Comparison of ENCODE assay signal across 26 mouse cellular contexts in the genomic region with DNA sequence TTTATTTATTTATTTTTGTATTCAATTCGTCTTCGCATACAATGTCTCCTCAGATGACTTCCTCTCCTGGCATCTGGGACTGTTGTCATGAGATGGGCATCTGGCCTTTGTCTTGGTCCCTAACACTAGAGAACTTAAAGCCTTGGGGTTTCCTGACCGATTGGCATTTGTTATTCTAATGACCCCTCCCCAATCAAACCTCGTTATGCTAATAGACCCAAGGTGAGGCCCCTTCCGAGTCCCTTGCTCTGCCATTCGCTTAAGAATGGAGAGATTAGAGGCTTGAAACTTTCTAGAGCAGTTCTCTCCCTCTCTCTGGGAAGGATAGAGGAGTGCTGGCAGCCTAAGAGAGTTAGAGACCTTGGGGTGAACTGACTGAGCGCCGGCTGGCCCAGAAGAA. TPM values are rescaled to one million over a fixed set of nuclear protein-coding genes. Genes with fewer than 3 reads are reported as not detected.
"Had no signal": no experiment of that assay in that cellular context is flagged by ENCODE, and none has a peak within 500 bp of the region (broad histone marks: within the 10 kb centered on the region; RNA-seq: fewer than 3 reads in every experiment).

No protein-coding gene starts in this region.

- H3K27ac ChIP-seq: liver, embryonic 15.5 days; lung, embryonic 15.5 days; macrophage; midbrain, embryonic 10.5 days; midbrain, embryonic 12.5 days; neural tube, embryonic 13.5 days; neural tube, embryonic 15.5 days; stomach, embryonic 15.5 days had no signal

- H3K36me3 ChIP-seq: liver, embryonic 15.5 days; lung, embryonic 15.5 days; midbrain, embryonic 12.5 days; neural tube, embryonic 13.5 days; neural tube, embryonic 15.5 days; stomach, embryonic 15.5 days had no signal

- DNase-seq: liver, postnatal 0 days; lung, adult 2 months; lung, postnatal 14 days; lung, postnatal 36 days; midbrain, embryonic 14.5 days; retina, postnatal 1 day; right cerebral cortex, adult 18-20 months; right cerebral cortex, postnatal 25 days; thymus, adult 18-20 months; thymus, postnatal 14 days; thymus, postnatal 36 days had no signal

- ATAC-seq: liver, postnatal 0 days; lung, postnatal 0 days; midbrain, embryonic 16.5 days had no signal

- H3K4me2 ChIP-seq: liver, embryonic 15.5 days; lung, embryonic 15.5 days; midbrain, embryonic 12.5 days; neural tube, embryonic 13.5 days; neural tube, embryonic 15.5 days; stomach, embryonic 15.5 days had no signal

- H3K9me3 ChIP-seq: liver, embryonic 15.5 days; lung, embryonic 15.5 days; megakaryocyte, embryonic 14.5 days; midbrain, embryonic 10.5 days; midbrain, embryonic 12.5 days; neural tube, embryonic 13.5 days; neural tube, embryonic 15.5 days; stomach, embryonic 15.5 days had no signal

- H3K27me3 ChIP-seq: liver, embryonic 15.5 days; lung, embryonic 15.5 days; midbrain, embryonic 12.5 days; neural tube, embryonic 13.5 days; neural tube, embryonic 15.5 days; stomach, embryonic 15.5 days had no signal

- H3K4me3 ChIP-seq: liver, embryonic 15.5 days; lung, embryonic 15.5 days; megakaryocyte, embryonic 14.5 days; midbrain, embryonic 10.5 days; midbrain, embryonic 12.5 days; myocyte; neural tube, embryonic 13.5 days; neural tube, embryonic 15.5 days; stomach, embryonic 15.5 days had no signal

- H3K9ac ChIP-seq: liver, embryonic 15.5 days; liver, postnatal 0 days; lung, embryonic 15.5 days; midbrain, embryonic 12.5 days; neural tube, embryonic 13.5 days; neural tube, embryonic 15.5 days; stomach, embryonic 15.5 days had no signal

RNA-seq across cellular contexts. Expression of gene Gm19935, which starts 34.4 kb away (rescaled TPM):
- total RNA-seq: megakaryocyte progenitor cell, adult 5-6 weeks had no signal
- polyA plus RNA-seq: liver, embryonic 15.5 days; liver, postnatal 0 days; macrophage; midbrain, embryonic 10.5 days; midbrain, embryonic 12.5 days; myocyte; neural tube, embryonic 11.5 days; spleen, adult 2 months; stomach, embryonic 15.5 days had no signal
